Mouse (Mus musculus): ENCODE results near the gene Ccdc190. TPM values are rescaled to one million over a fixed set of nuclear protein-coding genes. Genes with fewer than 3 reads are reported as not detected.
A peak's percentile ranks its signal among the peaks of the same experiment; 100 is the strongest.

Gene Ccdc190
- polyA plus RNA-seq, 1 experiment = not detected

GRCm38 (mm10) chr1:169931698-169932097 lies 3.2 kb downstream of the Ccdc190 start:
- no peaks in the 10 kb centered on the region for H3K4me1 ChIP-seq (ENCODE audit: control insufficient read depth, insufficient read depth, low read length)
- 67% methylated on average over 7 of the region's 7 CpGs for WGBS
- TF ChIP-seq POLR2A (IDR thresholded peaks at IDR 0.05; ENCODE audit: low read depth, low read length) (no peak), CTCF (conservative IDR thresholded peaks at IDR 0.05; ENCODE audit: insufficient read depth, insufficient read length, low read depth, low read length) (no peak)

DNA sequence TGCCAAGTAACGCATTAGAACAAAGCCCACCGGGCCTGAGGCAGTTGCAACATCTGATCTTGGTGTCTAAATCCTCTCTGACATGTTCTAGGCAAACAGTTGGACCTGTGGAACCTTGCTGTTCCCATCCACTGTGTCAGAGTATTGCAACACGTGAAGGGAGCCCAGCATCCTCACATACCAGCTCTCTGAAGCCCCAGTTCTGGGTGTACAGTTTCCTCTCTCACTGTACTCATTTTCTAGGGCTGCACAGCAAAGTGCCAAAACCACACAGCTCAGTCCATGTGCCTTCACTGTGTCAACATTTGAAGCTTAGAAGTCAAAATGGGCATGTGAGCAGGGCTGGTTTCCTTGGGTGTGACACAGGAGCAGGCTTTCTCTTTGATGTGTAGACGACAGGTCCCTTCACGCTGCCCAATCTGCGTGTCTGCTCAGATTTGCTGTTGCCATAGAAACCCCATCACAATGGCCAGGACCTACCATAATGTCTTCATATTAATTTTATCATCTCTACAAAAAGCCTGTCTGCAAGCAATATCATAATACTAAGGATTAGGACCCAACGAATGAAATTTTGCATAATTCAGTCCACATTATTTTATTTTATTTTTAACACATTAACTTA lies 3.8 kb downstream of the Ccdc190 start:
- TF ChIP-seq POLR2A (IDR thresholded peaks at IDR 0.05; ENCODE audit: low read depth, low read length) (no peak), CTCF (conservative IDR thresholded peaks at IDR 0.05; ENCODE audit: insufficient read depth, insufficient read length, low read depth, low read length) (no peak)
- Histone ChIP-seq H3K36me3 (ENCODE audit: control insufficient read depth, insufficient read depth, low read length) (no peaks in the 10 kb centered on the region), H3K4me3 (ENCODE audit: insufficient read depth, low read depth, low read length) (no peak overlapping the region), H3K27ac (ENCODE audit: insufficient read depth, low read depth, low read length) (no peak overlapping the region), H3K27me3 (replicated peaks; ENCODE audit: control insufficient read depth, insufficient read depth, low read length) (no peaks in the 10 kb centered on the region), H3K4me1 (ENCODE audit: control insufficient read depth, insufficient read depth, low read length) (no peaks in the 10 kb centered on the region)
- no peak for DNase-seq
- 75% methylated on average over 7 of the region's 7 CpGs for WGBS

More at GRCm38 (mm10) chr1:169931698-169932097, 3.2 kb downstream of the Ccdc190 start:
- H3K27ac ChIP-seq (ENCODE audit: insufficient read depth, low read depth, low read length) = no peak overlapping the region
- no peak overlapping the region for H3K4me3 ChIP-seq (ENCODE audit: insufficient read depth, low read depth, low read length)
- no peaks in the 10 kb centered on the region for H3K27me3 ChIP-seq (replicated peaks; ENCODE audit: control insufficient read depth, insufficient read depth, low read length)
- no peak for DNase-seq
- H3K36me3 ChIP-seq (ENCODE audit: control insufficient read depth, insufficient read depth, low read length) = no peaks in the 10 kb centered on the region

GRCm38 (mm10) chr1:169934005-169934725 lies 5.7 kb downstream of the Ccdc190 start:
- H3K27ac ChIP-seq (ENCODE audit: insufficient read depth, low read depth, low read length) = no peak overlapping the region
- DNase-seq = peak; percentile 45
- no peak overlapping the region for H3K4me3 ChIP-seq (ENCODE audit: insufficient read depth, low read depth, low read length)
- no peaks in the 10 kb centered on the region for H3K36me3 ChIP-seq (ENCODE audit: control insufficient read depth, insufficient read depth, low read length)
- 39% methylated on average over 16 of the region's 16 CpGs for WGBS
- H3K27me3 ChIP-seq (replicated peaks; ENCODE audit: control insufficient read depth, insufficient read depth, low read length) = no peaks in the 10 kb centered on the region
- TF ChIP-seq POLR2A (IDR thresholded peaks at IDR 0.05; ENCODE audit: low read depth, low read length) (no peak), CTCF (conservative IDR thresholded peaks at IDR 0.05; ENCODE audit: insufficient read depth, insufficient read length, low read depth, low read length) (peak; percentile 39)
- no peaks in the 10 kb centered on the region for H3K4me1 ChIP-seq (ENCODE audit: control insufficient read depth, insufficient read depth, low read length)

DNA sequence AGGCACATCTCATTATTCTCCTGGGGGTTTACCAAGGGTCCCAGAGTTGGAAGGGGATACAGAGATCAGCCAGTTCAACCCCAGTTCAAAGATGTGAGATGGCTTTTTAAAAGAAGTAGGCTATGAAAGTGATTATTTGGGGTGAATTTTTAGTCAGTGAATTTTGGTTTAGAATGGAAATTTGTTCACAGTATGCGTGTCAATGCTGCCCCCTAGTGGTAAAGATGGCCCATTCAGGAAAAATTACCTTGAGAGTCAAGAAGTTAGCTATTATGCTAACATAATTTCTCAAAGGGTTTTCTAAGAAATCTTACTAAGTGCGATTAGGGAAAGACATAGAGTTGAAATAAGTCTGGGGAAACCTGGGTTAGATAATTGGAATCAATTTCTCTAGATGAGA lies 10.9 kb downstream of the Ccdc190 start:
- WGBS = 3% methylated on average over 2 of the region's 2 CpGs
- Histone ChIP-seq H3K4me1 (ENCODE audit: control insufficient read depth, insufficient read depth, low read length) (no peaks in the 10 kb centered on the region), H3K36me3 (ENCODE audit: control insufficient read depth, insufficient read depth, low read length) (no peaks in the 10 kb centered on the region), H3K4me3 (ENCODE audit: insufficient read depth, low read depth, low read length) (no peak overlapping the region), H3K27ac (ENCODE audit: insufficient read depth, low read depth, low read length) (no peak overlapping the region), H3K27me3 (replicated peaks; ENCODE audit: control insufficient read depth, insufficient read depth, low read length) (no peaks in the 10 kb centered on the region)
- peak; percentile 56 for DNase-seq
- 0 out of 2 replicates have a peak, but pooled peaks have one; percentile 25 for TF ChIP-seq CTCF (conservative IDR thresholded peaks at IDR 0.05; ENCODE audit: insufficient read depth, insufficient read length, low read depth, low read length)
- no peak for TF ChIP-seq POLR2A (IDR thresholded peaks at IDR 0.05; ENCODE audit: low read depth, low read length)

GRCm38 (mm10) chr1:169946004-169946403 lies 17.6 kb downstream of the Ccdc190 start:
- Histone ChIP-seq H3K27me3 (replicated peaks; ENCODE audit: control insufficient read depth, insufficient read depth, low read length) (no peaks in the 10 kb centered on the region), H3K36me3 (ENCODE audit: control insufficient read depth, insufficient read depth, low read length) (no peaks in the 10 kb centered on the region; the same call in 1 of the 2 replicates), H3K4me1 (ENCODE audit: control insufficient read depth, insufficient read depth, low read length) (no peaks in the 10 kb centered on the region), H3K4me3 (ENCODE audit: insufficient read depth, low read depth, low read length) (no peak overlapping the region), H3K27ac (ENCODE audit: insufficient read depth, low read depth, low read length) (no peak overlapping the region)
- no peak for TF ChIP-seq POLR2A (IDR thresholded peaks at IDR 0.05; ENCODE audit: low read depth, low read length)
- TF ChIP-seq CTCF (conservative IDR thresholded peaks at IDR 0.05; ENCODE audit: insufficient read depth, insufficient read length, low read depth, low read length) = no peak
- WGBS = 86% methylated on average over 3 of the region's 3 CpGs
- no peak for DNase-seq

GRCm38 (mm10) chr1:169947654-169948053 lies 19.2 kb downstream of the Ccdc190 start:
- WGBS = 77% methylated on average over 6 of the region's 6 CpGs

GRCm38 (mm10) chr1:169948280-169948679 lies 19.8 kb downstream of the Ccdc190 start:
- no peak overlapping the region for H3K27ac ChIP-seq (ENCODE audit: insufficient read depth, low read depth, low read length)

More at GRCm38 (mm10) chr1:169947654-169948053, 19.2 kb downstream of the Ccdc190 start:
- DNase-seq = no peak
- Histone ChIP-seq H3K36me3 (ENCODE audit: control insufficient read depth, insufficient read depth, low read length) (no peaks in the 10 kb centered on the region; the same call in 1 of the 2 replicates), H3K4me1 (ENCODE audit: control insufficient read depth, insufficient read depth, low read length) (no peaks in the 10 kb centered on the region), H3K27me3 (replicated peaks; ENCODE audit: control insufficient read depth, insufficient read depth, low read length) (no peaks in the 10 kb centered on the region), H3K4me3 (ENCODE audit: insufficient read depth, low read depth, low read length) (no peak overlapping the region), H3K27ac (ENCODE audit: insufficient read depth, low read depth, low read length) (no peak overlapping the region)
- no peak for TF ChIP-seq POLR2A (IDR thresholded peaks at IDR 0.05; ENCODE audit: low read depth, low read length)
- no peak; the same call in 1 of the 2 replicates for TF ChIP-seq CTCF (conservative IDR thresholded peaks at IDR 0.05; ENCODE audit: insufficient read depth, insufficient read length, low read depth, low read length)

More at GRCm38 (mm10) chr1:169948280-169948679, 19.8 kb downstream of the Ccdc190 start:
- no peak overlapping the region for H3K4me3 ChIP-seq (ENCODE audit: insufficient read depth, low read depth, low read length)
- no peak for DNase-seq
- no peaks in the 10 kb centered on the region for H3K4me1 ChIP-seq (ENCODE audit: control insufficient read depth, insufficient read depth, low read length)
- TF ChIP-seq CTCF (conservative IDR thresholded peaks at IDR 0.05; ENCODE audit: insufficient read depth, insufficient read length, low read depth, low read length) = no peak
- TF ChIP-seq POLR2A (IDR thresholded peaks at IDR 0.05; ENCODE audit: low read depth, low read length) = no peak
- H3K36me3 ChIP-seq (ENCODE audit: control insufficient read depth, insufficient read depth, low read length) = no peaks in the 10 kb centered on the region; the same call in 1 of the 2 replicates
- WGBS = 76% methylated on average over 7 of the region's 7 CpGs
- no peaks in the 10 kb centered on the region for H3K27me3 ChIP-seq (replicated peaks; ENCODE audit: control insufficient read depth, insufficient read depth, low read length)
